In the genomic region with DNA sequence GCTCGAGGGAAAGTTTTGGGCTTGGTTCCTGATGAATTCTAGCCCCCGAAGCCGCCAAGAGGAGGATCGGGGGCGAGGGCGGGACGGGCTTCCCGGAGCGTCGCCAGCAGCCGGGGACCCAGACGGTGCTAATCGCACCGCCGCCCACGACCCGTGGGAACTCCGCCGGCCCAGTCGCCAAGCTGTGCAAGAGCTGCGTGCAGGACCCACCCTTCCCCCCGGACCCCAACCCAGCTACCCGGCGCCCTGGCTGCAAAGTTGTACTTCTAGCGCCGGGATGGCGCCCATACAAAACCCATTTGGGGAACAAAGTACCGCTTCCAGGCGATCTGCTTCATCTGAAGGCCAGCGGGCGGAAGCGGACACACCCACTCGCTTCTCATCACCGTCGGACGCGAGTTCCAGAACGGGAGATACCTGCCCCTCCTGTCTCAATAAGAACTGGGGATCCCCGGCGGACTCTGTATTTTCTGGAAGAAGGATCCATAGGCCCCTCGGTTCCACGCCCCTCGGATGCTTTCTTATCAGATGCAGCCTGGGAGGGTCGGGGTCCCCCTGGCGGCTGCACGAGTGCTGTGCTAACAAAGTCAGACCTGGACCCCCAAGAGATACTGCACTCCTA, we compare ENCODE assay signal across 9 mouse cellular contexts. TPM values are rescaled to one million over a fixed set of nuclear protein-coding genes. Genes with fewer than 3 reads are reported as not detected.
A peak's percentile ranks its signal among the peaks of the same experiment; 100 is the strongest.
DNase-seq lines count a peak whose midpoint lies in the region; ATAC-seq lines count a peak whose summit lies in the region.
"Had no signal": no experiment of that assay in that cellular context is flagged by ENCODE, and none has a peak within 500 bp of the region (broad histone marks: within the 10 kb centered on the region; RNA-seq: fewer than 3 reads in every experiment).

TSS of gene Tmem200a (minus strand) at position 532 of the 622 bp plus-strand sequence.

- H3K9ac ChIP-seq in embryonic facial prominence, embryonic 11.5 days (replicated peaks; ENCODE audit: low read length): peak within 1 kb of the TSS; percentile 69
- H3K9ac ChIP-seq in limb, embryonic 11.5 days (ENCODE audit: low read length): peak within 1 kb of the TSS; percentile 73
- H3K9ac ChIP-seq in midbrain, embryonic 14.5 days (replicated peaks; ENCODE audit: low read length): peak within 1 kb of the TSS; percentile 93
- H3K9ac ChIP-seq in stomach, embryonic 16.5 days (ENCODE audit: low read length): peak within 1 kb of the TSS; percentile 80

- ATAC-seq in CD4-positive, CD25-positive, alpha-beta regulatory T cell, adult 4 months: no peak
- peak; percentile 86 for ATAC-seq in embryonic facial prominence, embryonic 11.5 days (replicated peaks; ENCODE audit: insufficient number of reproducible peaks, low FRiP score, low TSS enrichment, low read depth)
- ATAC-seq in limb, embryonic 11.5 days (ENCODE audit: insufficient number of reproducible peaks, low FRiP score, low TSS enrichment, low read depth): peak; percentile 68
- ATAC-seq in midbrain, embryonic 14.5 days (ENCODE audit: low FRiP score, low TSS enrichment): peak; percentile 92
- ATAC-seq in stomach, embryonic 16.5 days (ENCODE audit: insufficient read depth, low FRiP score): peak; percentile 77; the same call in 1 of the 2 replicates

- peak within 1 kb of the TSS; percentile 56 for H3K4me3 ChIP-seq in embryonic facial prominence, embryonic 11.5 days (ENCODE audit: low read depth, low read length)
- peak within 1 kb of the TSS; percentile 65 for H3K4me3 ChIP-seq in heart, embryonic 10.5 days
- peak within 1 kb of the TSS; percentile 55 for H3K4me3 ChIP-seq in limb, embryonic 11.5 days (ENCODE audit: low read depth, low read length)
- peak within 1 kb of the TSS; percentile 83 for H3K4me3 ChIP-seq in midbrain, embryonic 14.5 days (replicated peaks; ENCODE audit: low read depth, low read length)
- H3K4me3 ChIP-seq in stomach, embryonic 16.5 days (replicated peaks; ENCODE audit: low read length): peak within 1 kb of the TSS; percentile 68

- H3K27me3 ChIP-seq in embryonic facial prominence, embryonic 11.5 days (ENCODE audit: control insufficient read depth, insufficient read depth, low read length): peaks cover 4% of the 10 kb centered on the region; the same call in 1 of the 2 replicates
- H3K27me3 ChIP-seq in heart, embryonic 10.5 days (ENCODE audit: insufficient read depth, poor library complexity, severe bottlenecking): peaks cover 33% of the 10 kb centered on the region
- H3K27me3 ChIP-seq in limb, embryonic 11.5 days (ENCODE audit: control insufficient read depth, insufficient read depth, low read length): peaks cover 10% of the 10 kb centered on the region
- H3K27me3 ChIP-seq in midbrain, embryonic 14.5 days (ENCODE audit: control insufficient read depth, insufficient read depth, low read length): no peaks in the 10 kb centered on the region
- H3K27me3 ChIP-seq in stomach, embryonic 16.5 days (ENCODE audit: control insufficient read depth, insufficient read depth, low read length): no peaks in the 10 kb centered on the region

- H3K9me3 ChIP-seq in embryonic facial prominence, embryonic 11.5 days (replicated peaks; ENCODE audit: control insufficient read depth, low read length): no peaks in the 10 kb centered on the region
- no peaks in the 10 kb centered on the region for H3K9me3 ChIP-seq in heart, embryonic 10.5 days
- no peaks in the 10 kb centered on the region for H3K9me3 ChIP-seq in limb, embryonic 11.5 days (ENCODE audit: control insufficient read depth, low read length)
- H3K9me3 ChIP-seq in midbrain, embryonic 14.5 days (ENCODE audit: control insufficient read depth, low read length): no peaks in the 10 kb centered on the region
- H3K9me3 ChIP-seq in stomach, embryonic 16.5 days (replicated peaks; ENCODE audit: control insufficient read depth, low read length): no peaks in the 10 kb centered on the region

- peak within 1 kb of the TSS; percentile 98 for H3K4me2 ChIP-seq in embryonic facial prominence, embryonic 11.5 days (ENCODE audit: low read depth, low read length)
- peak within 1 kb of the TSS; percentile 86 for H3K4me2 ChIP-seq in limb, embryonic 11.5 days (ENCODE audit: low read depth, severe bottlenecking)
- peak within 1 kb of the TSS; percentile 73 for H3K4me2 ChIP-seq in midbrain, embryonic 14.5 days (ENCODE audit: low read length)
- H3K4me2 ChIP-seq in stomach, embryonic 16.5 days (ENCODE audit: low read depth, low read length): peak within 1 kb of the TSS; percentile 74

- under 1% methylated on average over 45 of the region's 46 CpGs for WGBS in embryonic facial prominence, embryonic 11.5 days
- under 1% methylated on average over 46 of the region's 46 CpGs for WGBS in heart, embryonic 10.5 days
- 0% methylated on average over 35 of the region's 46 CpGs for WGBS in limb, embryonic 11.5 days
- under 1% methylated on average over 46 of the region's 46 CpGs for WGBS in midbrain, embryonic 14.5 days
- WGBS in stomach, embryonic 16.5 days: 1% methylated on average over 46 of the region's 46 CpGs

- H3K27ac ChIP-seq in embryonic facial prominence, embryonic 11.5 days (replicated peaks; ENCODE audit: low read depth, low read length): no peak within 1 kb of the TSS
- peak within 1 kb of the TSS; percentile 42; the same call in 1 of the 2 replicates for H3K27ac ChIP-seq in heart, embryonic 10.5 days
- H3K27ac ChIP-seq in limb, embryonic 11.5 days (replicated peaks; ENCODE audit: low read depth, low read length): no peak within 1 kb of the TSS
- H3K27ac ChIP-seq in midbrain, embryonic 14.5 days (replicated peaks; ENCODE audit: low read depth, low read length): peak within 1 kb of the TSS; percentile 76
- peak within 1 kb of the TSS; percentile 39; the same call in 1 of the 2 replicates for H3K27ac ChIP-seq in stomach, embryonic 16.5 days (ENCODE audit: low read length)
- H3K27ac ChIP-seq: macrophage had no signal

- DNase-seq in CD4-positive, CD25-positive, alpha-beta regulatory T cell, adult 2 months (ENCODE audit: low read depth, low spot score): peak; percentile 19
- peak; percentile 86 for DNase-seq in embryonic facial prominence, embryonic 11.5 days (ENCODE audit: low spot score)
- no peak for DNase-seq in heart, embryonic 10.5 days (ENCODE audit: low spot score)
- DNase-seq in kidney, adult 9 months: peak; percentile 6
- DNase-seq in limb, embryonic 11.5 days (ENCODE audit: low spot score): peak; percentile 82
- DNase-seq in midbrain, embryonic 14.5 days: peak; percentile 95

- no peaks in the 10 kb centered on the region for H3K36me3 ChIP-seq in embryonic facial prominence, embryonic 11.5 days (replicated peaks; ENCODE audit: control insufficient read depth, insufficient read depth, low read depth, low read length)
- H3K36me3 ChIP-seq in heart, embryonic 10.5 days: no peaks in the 10 kb centered on the region
- no peaks in the 10 kb centered on the region for H3K36me3 ChIP-seq in limb, embryonic 11.5 days (ENCODE audit: control insufficient read depth, insufficient read depth, low read length)
- H3K36me3 ChIP-seq in midbrain, embryonic 14.5 days (ENCODE audit: control insufficient read depth, insufficient read depth, low read length): no peaks in the 10 kb centered on the region
- no peaks in the 10 kb centered on the region for H3K36me3 ChIP-seq in stomach, embryonic 16.5 days (ENCODE audit: control insufficient read depth, insufficient read depth, low read length)

- no peaks in the 10 kb centered on the region; the same call in 1 of the 2 replicates for H3K4me1 ChIP-seq in embryonic facial prominence, embryonic 11.5 days (ENCODE audit: control insufficient read depth, insufficient read depth, low read length)
- peaks cover 9% of the 10 kb centered on the region for H3K4me1 ChIP-seq in heart, embryonic 10.5 days
- no peaks in the 10 kb centered on the region for H3K4me1 ChIP-seq in limb, embryonic 11.5 days (ENCODE audit: control insufficient read depth, insufficient read depth, low read length)
- peaks cover 8% of the 10 kb centered on the region; the same call in 1 of the 2 replicates for H3K4me1 ChIP-seq in midbrain, embryonic 14.5 days (ENCODE audit: control insufficient read depth, insufficient read depth, low read length)
- H3K4me1 ChIP-seq in stomach, embryonic 16.5 days (ENCODE audit: control insufficient read depth, insufficient read depth, low read length): no peaks in the 10 kb centered on the region

RNA-seq across cellular contexts. Expression of gene Tmem200a, which starts in this region (rescaled TPM):
- not detected for polyA plus RNA-seq in CD4-positive, CD25-positive, alpha-beta regulatory T cell, adult 4 months (2017; shearing (Covaris generic))
- polyA plus RNA-seq in embryonic facial prominence, embryonic 11.5 days (2014; fragmentation: Nextera tagmentation; extraction: Ambion mirVana): 8.3 and 10.4 TPM in 2 replicates
- 0.64 and 1.5 TPM in 2 replicates for polyA plus RNA-seq in heart, embryonic 10.5 days (2016; fragmentation: Nextera tagmentation; extraction: Ambion mirVana)
- polyA plus RNA-seq in limb, embryonic 11.5 days (2014; fragmentation: Nextera tagmentation; extraction: Ambion mirVana): 5.0 and 6.9 TPM in 2 replicates
- polyA plus RNA-seq in midbrain, embryonic 14.5 days (2014; fragmentation: Nextera tagmentation; extraction: Ambion mirVana): 32.8 and 37.7 TPM in 2 replicates
- polyA plus RNA-seq in stomach, embryonic 16.5 days (2015; fragmentation: Nextera tagmentation; extraction: Ambion mirVana): 17.0 and 18.7 TPM in 2 replicates
- polyA plus RNA-seq: macrophage had no signal

Comparison
In these comparisons a context has a peak if more than half of its experiments do, and no peak if none do; other contexts are left out.
1. H3K27ac ChIP-seq: peak in heart, embryonic 10.5 days (single experiment), midbrain, embryonic 14.5 days (single experiment) and stomach, embryonic 16.5 days (single experiment); none in embryonic facial prominence, embryonic 11.5 days (single experiment) and limb, embryonic 11.5 days (single experiment).
2. Peak in every context shown above with its lines, with median percentiles within 50 percentile points of each other: H3K4me2 ChIP-seq, H3K4me3 ChIP-seq and H3K9ac ChIP-seq.